Mouse (Mus musculus) ES-E14 (cell line): Measurements from ENCODE around the gene Adh5. TPM values are rescaled to one million over a fixed set of nuclear protein-coding genes. Genes with fewer than 3 reads are reported as not detected.

ENCODE experiments used
- DNase-seq: peaks from one replicate; pipeline ENCODE4 v3.0.0-alpha.2; 2013; ENCODE audit warnings: low read depth, low spot score
- H3K27ac ChIP-seq: 2 replicates; pipeline ENCODE4 v1.5.1; 2012; ENCODE audit warnings: low read depth, mild to moderate bottlenecking, low read length, moderate library complexity, mixed read lengths; ENCODE audit not compliant: poor library complexity, insufficient read depth, severe bottlenecking
- H3K36me3 ChIP-seq: 2 replicates; pipeline ENCODE4 v1.6.1; 2012; ENCODE audit warnings: mild to moderate bottlenecking, low read length, moderate library complexity, mixed read lengths; ENCODE audit not compliant: control insufficient read depth, poor library complexity, insufficient read depth, severe bottlenecking
- H3K4me1 ChIP-seq, 2 experiments: fragments of 150-350 bp in 1 of 2; sonication (generic) in 1 of 2; 2 replicates each; pipeline ENCODE4 v1.6.1; 2012; ENCODE audit warnings: low read length in 2 of 2, mild to moderate bottlenecking in 1 of 2, mixed read lengths in 1 of 2; ENCODE audit not compliant: control insufficient read depth in 2 of 2, insufficient read depth in 2 of 2, poor library complexity in 1 of 2
- H3K4me3 ChIP-seq, 2 experiments: fragments of 150-350 bp in 1 of 2; sonication (generic) in 1 of 2; 2 replicates each; pipeline ENCODE4 v1.5.1; 2012; ENCODE audit warnings: low read length in 2 of 2, low read depth in 1 of 2, mild to moderate bottlenecking in 1 of 2, mixed read lengths in 1 of 2; ENCODE audit not compliant: insufficient read depth in 1 of 2, poor library complexity in 1 of 2, severe bottlenecking in 1 of 2
- H3K9ac ChIP-seq: 2 replicates; pipeline ENCODE4 v1.6.1; 2012; ENCODE audit warnings: low read depth, mild to moderate bottlenecking, low read length, mixed read lengths; ENCODE audit not compliant: poor library complexity, insufficient read depth, severe bottlenecking
- H3K9me3 ChIP-seq: fragments of 150-350 bp; sonication (generic); 2 replicates; pipeline ENCODE4 v1.6.1; 2012; ENCODE audit warnings: low read depth, mild to moderate bottlenecking, low read length; ENCODE audit not compliant: control insufficient read depth, insufficient read depth
- CHD2 ChIP-seq: IDR thresholded peaks from 2 replicates; pipeline ENCODE4 v1.6.1; 2014; ENCODE audit warnings: mild to moderate bottlenecking, low read depth, low read length, inconsistent platforms
- HCFC1 ChIP-seq: IDR thresholded peaks from 2 replicates; pipeline ENCODE4 v1.6.1; 2012; ENCODE audit warnings: low read length, inconsistent platforms, borderline replicate concordance; ENCODE audit not compliant: insufficient read depth
- MAFK ChIP-seq: IDR thresholded peaks from 2 replicates; pipeline ENCODE4 v1.6.1; 2014; ENCODE audit warnings: mild to moderate bottlenecking, low read depth, low read length, inconsistent platforms; ENCODE audit not compliant: insufficient read depth
- ZC3H11A ChIP-seq: IDR thresholded peaks from 2 replicates; pipeline ENCODE4 v1.6.1; 2012; ENCODE audit warnings: low read depth, mild to moderate bottlenecking, inconsistent platforms, low read length, borderline replicate concordance
- ZNF384 ChIP-seq: IDR thresholded peaks from 2 replicates; pipeline ENCODE4 v1.6.1; 2012; ENCODE audit warnings: low read depth, low read length, inconsistent platforms
- in situ Hi-C, 2 experiments: fragments of 600-800 bp; cut with MboI; formaldehyde crosslinking; loops; one replicate each; pipeline ENCODE4 v1.15.1; 2025; ENCODE audit warnings: low sequenced_read_pairs in 2 of 2, inconsistent platforms in 1 of 2; ENCODE audit not compliant: unreplicated experiment in 2 of 2
- total RNA-seq: library from RNA; depleted of rRNA; stranded (reverse); fragments of 300-350 nt; gene quantifications from 2 replicates; pipeline ENCODE4 v1.2.3, GENCODE M21; 2012

The Adh5 gene
- total RNA-seq, 1 experiment, result 245 TPM

DNA sequence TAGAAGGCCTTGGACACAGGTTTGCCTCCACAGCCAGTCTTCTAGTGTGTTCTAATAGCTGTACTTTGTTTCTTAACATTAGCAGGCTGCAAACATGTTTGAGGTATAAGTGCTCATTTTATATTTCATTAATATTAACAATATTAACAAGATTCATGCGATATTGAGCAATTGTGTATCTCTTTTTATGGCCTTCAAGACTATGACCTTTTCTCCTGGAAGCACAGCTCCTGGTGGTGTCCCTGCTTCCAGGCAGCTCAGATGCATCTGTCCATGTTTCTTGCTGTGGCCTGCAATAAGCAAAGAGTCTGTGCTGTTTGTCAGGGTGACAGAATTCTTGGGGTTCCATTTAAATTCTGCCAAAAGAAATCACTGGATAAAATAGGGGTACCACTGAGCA lies 33.3 kb upstream of the Adh5 start:
- DNase-seq, result no peak
- in situ Hi-C loops, result no loop called here
- Histone ChIP-seq H3K4me1 (no peaks in the 10 kb centered on the region), H3K9ac (no peak overlapping the region), H3K27ac (no peak overlapping the region), H3K36me3 (no peaks in the 10 kb centered on the region), H3K9me3 (no peaks in the 10 kb centered on the region), H3K4me3 (no peak overlapping the region)
- no peak for TF ChIP-seq HCFC1

GRCm38 (mm10) chr3:138410211-138410610 lies 32.7 kb upstream of the Adh5 start:
- no peaks in the 10 kb centered on the region for H3K4me1 ChIP-seq
- in situ Hi-C loops, result no loop called here
- no peak overlapping the region for H3K4me3 ChIP-seq

DNA sequence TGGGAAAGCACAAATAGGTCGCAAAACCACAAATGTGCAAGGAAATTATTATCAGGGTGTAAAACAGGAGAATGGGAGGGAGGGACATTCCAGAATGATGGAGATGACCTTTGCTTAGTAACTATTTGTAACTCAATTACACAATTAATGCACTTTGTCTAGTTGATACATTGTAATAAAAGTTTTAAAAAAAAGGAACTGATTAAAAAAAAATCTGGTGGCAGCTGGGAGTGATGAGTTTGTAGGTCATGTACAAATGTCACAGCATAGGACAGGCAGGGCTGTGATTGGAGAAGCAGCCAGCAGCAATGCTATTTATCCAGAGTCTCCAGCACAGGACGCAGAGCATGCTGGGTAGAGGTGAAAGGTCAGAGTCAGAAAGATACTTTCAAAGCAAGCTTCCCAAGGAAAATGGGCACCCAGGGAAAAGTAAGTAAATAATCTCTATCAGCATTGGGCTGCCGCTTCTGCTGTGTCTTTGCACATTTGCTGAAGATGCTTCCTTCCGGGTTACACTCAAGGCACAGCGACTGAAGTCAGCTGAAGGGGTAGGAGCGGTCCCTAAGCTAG lies 27.7 kb upstream of the Adh5 start, which contains the start of gene Adh4:
TSS of gene Adh4 (plus strand) at position 346 of the 570 bp plus-strand sequence.
- H3K9ac ChIP-seq, result no peak within 1 kb of the TSS
- H3K27ac ChIP-seq, result no peak within 1 kb of the TSS
- H3K4me3 ChIP-seq, result no peak within 1 kb of the TSS
- in situ Hi-C loops, result no loop called here
- no peak for TF ChIP-seq HCFC1
- no peak for TF ChIP-seq ZC3H11A
- TF ChIP-seq ZNF384, result no peak
- TF ChIP-seq MAFK, result no peak
- no peak for TF ChIP-seq CHD2
- no peaks in the 10 kb centered on the region for H3K4me1 ChIP-seq
- no peaks in the 10 kb centered on the region for H3K9me3 ChIP-seq
- DNase-seq, result no peak
- no peaks in the 10 kb centered on the region for H3K36me3 ChIP-seq

More at GRCm38 (mm10) chr3:138410211-138410610, 32.7 kb upstream of the Adh5 start:
- no peaks in the 10 kb centered on the region for H3K9me3 ChIP-seq
- H3K36me3 ChIP-seq, result no peaks in the 10 kb centered on the region
- TF ChIP-seq HCFC1 (no peak), ZNF384 (no peak), MAFK (no peak), ZC3H11A (no peak), CHD2 (no peak)
- no peak overlapping the region for H3K9ac ChIP-seq
- no peak overlapping the region for H3K27ac ChIP-seq
- no peak for DNase-seq

DNA sequence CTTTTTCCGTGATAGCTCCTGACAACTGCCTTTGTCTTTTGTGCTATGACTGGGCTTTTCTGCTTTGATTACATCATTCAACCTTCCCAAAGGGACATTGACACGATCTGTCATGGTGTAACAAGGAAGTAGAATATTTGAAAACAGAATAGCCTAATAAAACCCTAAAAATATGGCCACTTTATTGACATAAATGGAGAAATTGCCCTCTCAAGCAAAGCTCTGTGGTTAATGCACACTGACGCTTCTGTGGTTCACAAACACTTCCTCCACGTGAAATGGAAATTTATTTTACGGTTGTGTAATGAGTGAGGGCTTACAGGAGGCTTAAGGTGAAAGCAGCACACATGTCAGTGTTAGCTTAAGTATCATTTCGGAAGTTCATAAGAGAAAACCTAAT lies 23.5 kb upstream of the Adh5 start:
- Histone ChIP-seq H3K4me1 (no peaks in the 10 kb centered on the region), H3K4me3 (no peak overlapping the region), H3K27ac (no peak overlapping the region), H3K36me3 (no peaks in the 10 kb centered on the region), H3K9me3 (no peaks in the 10 kb centered on the region), H3K9ac (no peak overlapping the region)
- TF ChIP-seq MAFK, result no peak
- TF ChIP-seq HCFC1, result no peak
- no peak for TF ChIP-seq ZC3H11A
- TF ChIP-seq CHD2, result no peak
- TF ChIP-seq ZNF384, result no peak
- in situ Hi-C loops, result no loop called here
- DNase-seq, result no peak

DNA sequence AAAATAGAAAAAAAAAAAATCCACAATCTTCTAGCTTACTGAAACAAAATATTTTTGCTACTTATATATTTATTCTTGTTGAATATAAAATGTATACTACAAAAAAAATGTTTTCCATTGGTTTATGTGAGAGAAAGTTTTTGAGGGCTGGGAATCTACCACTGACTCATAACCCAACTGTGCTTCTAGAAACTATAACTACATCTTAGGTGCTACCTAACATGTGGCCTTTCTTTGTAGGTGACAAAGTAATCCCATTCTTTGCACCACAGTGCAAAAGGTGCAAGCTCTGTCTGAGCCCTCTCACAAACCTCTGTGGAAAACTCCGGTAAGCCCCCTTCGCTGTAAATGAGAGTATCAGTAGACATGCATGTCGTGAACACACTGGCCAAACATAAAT lies 22.5 kb upstream of the Adh5 start:
- no peak overlapping the region for H3K9ac ChIP-seq
- no peaks in the 10 kb centered on the region for H3K36me3 ChIP-seq
- no peak overlapping the region for H3K4me3 ChIP-seq
- in situ Hi-C loops, result no loop called here
- TF ChIP-seq ZC3H11A (no peak), MAFK (no peak), ZNF384 (no peak), HCFC1 (no peak), CHD2 (no peak)
- H3K9me3 ChIP-seq, result no peaks in the 10 kb centered on the region
- no peak overlapping the region for H3K27ac ChIP-seq
- H3K4me1 ChIP-seq, result no peaks in the 10 kb centered on the region
- DNase-seq, result no peak
